Mouse (Mus musculus): ENCODE results near the gene Cetn3.

Cetn3 gene

DNA sequence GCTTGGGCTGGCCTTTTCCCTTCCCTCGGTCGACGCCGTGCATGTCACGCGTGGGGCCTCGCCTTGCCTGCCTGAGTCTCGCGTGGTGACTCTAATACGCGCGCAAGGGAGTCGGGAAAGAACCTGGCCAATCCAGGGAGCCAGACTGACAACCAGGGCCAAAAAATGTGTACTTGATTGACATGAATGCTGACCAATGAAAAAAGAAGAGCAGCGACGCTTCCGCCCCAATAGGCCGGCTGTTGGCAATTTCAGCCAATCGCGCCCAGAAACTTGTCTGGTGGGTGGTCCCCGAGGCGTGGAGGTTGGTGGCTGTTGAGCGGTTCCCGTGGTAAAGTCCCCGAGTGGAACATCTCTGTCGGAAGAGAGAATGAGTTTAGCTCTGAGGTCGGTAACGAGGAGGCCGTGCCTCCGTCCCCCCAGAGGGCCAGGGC lies at the start of gene Cetn3:
TSS of gene Cetn3 (plus strand) at position 107 of the 434 bp plus-strand sequence.
- DNase-seq (ENCODE audit: low spot score) = peak; percentile 63

- no peak for DNase-seq (ENCODE audit: low spot score)
Observed at GRCm38 (mm10) chr13:81736606-81737005, 46.3 kb upstream of the Cetn3 start.

DNA sequence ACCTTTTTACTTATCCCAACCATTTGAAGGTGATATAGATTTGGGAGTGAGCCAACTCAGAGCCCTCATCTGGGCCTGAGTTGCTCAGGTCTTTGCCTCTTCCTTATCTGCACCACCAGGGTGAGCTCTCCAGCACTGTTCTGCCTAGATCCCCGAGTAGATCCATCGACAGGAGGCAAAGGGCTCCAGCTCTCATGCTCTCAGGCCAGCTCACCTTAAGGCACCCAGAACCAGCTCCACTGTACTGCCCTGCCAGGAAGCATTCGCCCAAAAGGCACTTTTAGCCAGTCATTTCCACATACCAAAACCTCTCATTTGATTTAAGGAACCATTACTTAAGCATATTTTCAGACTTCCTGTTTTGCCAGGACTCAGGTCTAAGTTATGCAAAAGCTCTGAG lies 42.0 kb upstream of the Cetn3 start:
- no peak for DNase-seq (ENCODE audit: low spot score)

DNA sequence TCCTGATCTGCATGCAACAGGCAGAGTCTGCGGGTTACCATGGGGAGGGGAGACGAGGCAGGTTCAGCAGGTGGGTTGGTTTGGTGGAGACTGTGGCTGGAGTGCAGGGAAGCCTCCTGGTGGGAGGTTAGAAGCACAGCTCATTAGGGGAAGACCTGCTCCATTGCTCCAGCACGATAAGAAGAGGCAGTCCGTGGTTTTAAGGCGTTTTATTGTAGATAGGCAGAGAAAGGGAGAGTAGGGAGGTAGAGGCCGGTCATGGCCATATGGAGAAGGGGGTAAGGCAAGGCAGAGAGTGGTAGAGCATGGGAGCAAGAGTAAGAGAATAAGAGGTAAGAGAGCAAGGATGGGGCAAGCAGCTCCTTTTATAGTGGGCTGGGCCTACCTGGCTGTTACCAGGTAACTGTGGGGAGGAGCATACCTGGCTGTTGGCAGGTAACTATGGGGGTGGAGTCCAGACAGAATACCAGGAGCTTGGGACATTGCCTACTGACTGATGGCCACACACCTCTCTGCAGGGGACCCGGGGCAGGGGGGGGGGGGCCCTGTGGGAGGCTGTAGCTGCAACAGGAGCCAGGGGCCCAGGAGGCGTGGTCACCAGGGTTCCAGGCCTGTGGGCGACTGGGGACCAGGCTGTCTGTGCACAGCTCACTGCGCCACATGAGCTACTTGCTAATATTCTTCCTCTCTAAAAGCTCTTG lies 39.3 kb upstream of the Cetn3 start:
- no peak for DNase-seq (ENCODE audit: low spot score)

DNA sequence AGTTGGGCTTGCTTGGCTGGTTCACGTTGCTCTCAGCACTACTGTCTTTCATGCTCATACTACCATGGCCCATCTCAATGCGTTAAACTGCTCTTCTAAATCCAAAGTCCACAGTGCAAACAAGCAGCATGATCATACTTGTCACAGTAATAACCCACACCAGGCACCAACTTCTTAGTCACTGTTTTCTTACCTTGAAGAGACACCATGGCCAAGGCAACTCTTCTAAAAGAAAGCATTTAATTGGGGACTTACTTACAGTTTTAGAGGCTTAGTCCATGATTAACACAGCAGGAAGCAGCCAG lies 38.8 kb upstream of the Cetn3 start:
- DNase-seq (ENCODE audit: low spot score) = no peak

DNA sequence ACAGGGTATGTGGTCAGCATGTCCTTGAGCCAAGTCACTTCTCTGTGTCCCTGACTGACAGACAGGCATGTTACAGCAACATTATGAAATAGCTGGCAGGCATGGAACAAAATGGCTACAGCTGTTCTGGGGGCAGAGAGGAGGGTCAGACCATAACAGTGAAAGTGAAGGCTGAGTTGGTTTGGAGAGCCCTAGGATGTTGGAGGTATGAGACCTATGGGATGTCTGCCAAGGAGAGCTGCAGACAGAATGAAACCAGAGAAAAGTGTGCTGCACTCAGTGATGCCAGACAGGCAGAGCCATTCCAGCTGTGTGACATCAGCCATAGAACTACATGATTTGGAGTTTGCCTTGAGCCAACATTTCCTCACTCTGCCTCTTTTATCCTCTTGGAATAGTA lies 28.0 kb upstream of the Cetn3 start:
- no peak for DNase-seq (ENCODE audit: low spot score)

DNA sequence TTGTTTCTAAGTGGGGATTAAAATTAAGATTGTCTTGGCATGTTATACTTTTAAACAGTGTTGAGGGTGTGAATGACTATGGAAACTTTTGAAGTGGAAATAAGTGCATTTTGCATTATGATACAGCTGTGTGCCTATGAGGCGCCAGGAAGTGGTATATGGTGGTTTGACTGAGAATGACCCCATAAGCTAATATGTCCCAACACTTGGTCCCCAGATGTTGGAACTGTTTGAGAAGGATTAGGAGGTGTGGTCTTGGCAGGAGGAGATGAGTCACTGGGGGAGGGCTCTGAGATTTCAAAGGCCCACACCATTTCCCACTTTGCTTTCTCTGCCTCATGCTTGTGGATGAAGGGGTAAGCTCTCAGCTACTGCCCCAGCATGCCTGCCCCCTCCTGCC lies 27.6 kb upstream of the Cetn3 start:
- DNase-seq (ENCODE audit: low spot score) = no peak

DNA sequence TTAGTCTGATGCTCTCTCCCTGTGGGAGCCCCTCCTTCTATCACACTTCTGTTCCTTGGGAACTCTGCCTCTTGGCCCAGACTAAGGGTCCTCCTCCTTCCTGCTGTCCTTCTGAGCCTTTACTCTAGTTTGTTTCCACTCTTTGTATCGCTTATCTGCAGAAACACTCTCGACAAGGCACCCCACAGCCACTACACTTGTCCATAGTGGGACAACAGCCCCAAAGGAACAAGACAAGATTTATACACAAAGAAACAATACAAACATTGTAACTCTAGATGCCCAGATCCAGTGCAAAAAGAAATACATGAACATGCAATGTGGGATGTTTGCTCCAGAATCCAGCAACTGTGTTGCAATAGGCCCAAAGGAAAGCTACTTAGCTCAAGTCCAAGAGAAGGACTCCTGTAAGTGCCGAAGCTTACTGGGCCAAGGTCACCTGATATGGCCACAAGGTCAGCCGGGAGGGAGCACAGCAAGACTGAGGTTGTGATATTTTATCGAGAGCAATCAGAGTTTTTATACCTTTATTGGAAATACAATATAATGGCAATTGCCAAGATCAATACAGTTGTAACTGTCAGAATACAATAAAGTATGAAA lies 25.7 kb upstream of the Cetn3 start:
- DNase-seq (ENCODE audit: low spot score) = no peak

DNA sequence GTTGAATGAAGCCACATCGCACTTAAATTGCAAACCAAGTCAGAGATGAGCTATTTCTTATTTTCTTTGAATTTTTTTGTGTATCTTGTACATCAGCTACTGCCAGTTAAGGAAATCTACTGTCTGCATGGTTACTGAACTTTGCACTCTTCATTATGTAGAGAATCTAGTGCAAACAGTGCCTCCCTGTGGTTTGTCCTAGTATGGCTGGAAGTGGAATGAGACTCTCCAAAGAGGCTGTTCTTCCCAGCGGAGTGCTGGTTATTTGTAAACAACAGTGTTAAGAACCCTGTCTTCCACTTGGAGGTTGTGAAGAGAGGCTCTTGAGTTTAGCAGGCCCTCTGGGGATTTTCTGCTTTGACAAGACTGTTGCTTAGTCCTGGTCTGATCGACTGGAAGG lies 22.5 kb upstream of the Cetn3 start:
- DNase-seq (ENCODE audit: low spot score) = no peak

DNA sequence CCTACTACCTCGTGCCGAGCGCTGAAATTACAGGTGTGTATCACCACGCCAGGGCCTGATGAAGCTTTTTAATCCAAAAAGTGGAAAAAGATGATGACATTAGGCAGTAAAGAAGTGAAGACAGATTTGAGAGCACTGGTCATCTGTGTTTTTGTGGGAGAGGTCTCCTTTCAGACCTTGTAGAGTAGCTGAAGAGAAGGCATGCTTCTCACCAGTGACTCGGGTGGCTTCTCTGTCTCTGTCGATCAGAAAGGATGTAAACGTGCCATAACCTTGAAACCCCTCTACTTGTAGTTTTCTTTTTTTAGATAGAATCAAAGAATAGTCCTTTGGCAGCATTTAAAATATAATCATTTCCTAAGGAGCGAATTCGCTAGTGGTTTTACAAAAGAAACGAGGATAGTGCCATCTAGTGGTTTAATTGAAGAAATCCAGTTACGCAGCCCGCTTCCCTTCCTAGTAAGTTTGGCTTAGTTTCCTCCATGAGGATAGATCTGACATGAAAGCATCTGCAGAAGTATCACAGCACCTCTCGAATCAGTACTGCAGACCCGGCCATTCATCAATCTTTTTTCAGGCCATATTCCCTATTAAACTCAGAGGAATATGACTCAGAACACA lies 21.2 kb upstream of the Cetn3 start:
- DNase-seq (ENCODE audit: low spot score) = no peak

DNA sequence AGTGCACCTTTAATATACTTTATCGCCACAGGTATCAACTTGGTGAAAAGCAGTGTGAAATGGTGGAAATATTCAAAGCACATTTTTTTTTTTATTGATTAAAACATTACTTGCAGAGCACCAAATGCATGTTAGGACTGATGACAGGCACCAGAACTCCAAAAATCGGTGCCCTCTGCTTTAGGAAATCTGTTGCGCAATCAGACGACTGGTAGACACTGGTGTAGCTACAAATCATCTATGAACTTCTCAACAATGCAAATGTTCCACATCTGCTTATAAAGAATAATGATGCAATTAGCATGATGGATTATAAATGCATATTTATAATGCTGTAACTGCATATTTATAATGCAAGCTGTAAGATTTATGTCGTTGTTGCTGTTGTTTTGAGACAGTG lies 18.7 kb upstream of the Cetn3 start:
- no peak for DNase-seq (ENCODE audit: low spot score)

DNA sequence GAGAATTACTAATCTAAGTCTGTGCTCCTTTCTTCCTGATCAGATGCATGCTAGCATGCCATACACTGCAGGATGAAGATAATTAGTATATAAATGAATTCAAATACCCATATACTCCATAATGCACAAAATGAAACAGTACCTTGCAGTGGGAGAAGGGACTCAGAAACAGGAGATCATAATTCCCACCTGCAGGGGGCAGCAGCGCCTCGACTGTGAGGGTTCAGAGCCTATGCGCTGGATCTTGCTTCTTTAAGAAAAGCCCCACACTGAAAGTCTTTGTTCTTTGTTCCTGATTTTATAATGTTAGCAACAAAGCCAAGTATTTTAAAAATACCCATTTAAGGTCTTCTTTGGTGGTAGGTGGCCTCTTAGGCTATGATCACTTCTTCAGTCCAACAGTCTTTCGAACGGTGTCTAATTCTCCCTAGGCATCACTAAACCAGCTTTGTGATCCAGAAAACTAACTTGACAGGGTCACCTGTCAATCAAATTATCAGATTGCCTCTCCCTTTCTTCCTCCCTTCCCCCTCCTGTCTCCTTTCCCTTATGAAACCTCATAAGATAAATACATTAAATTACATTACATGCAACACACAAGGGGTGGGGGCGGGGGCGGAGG lies 15.7 kb upstream of the Cetn3 start:
- no peak for DNase-seq (ENCODE audit: low spot score)

GRCm38 (mm10) chr13:81776217-81776616 lies 6.7 kb upstream of the Cetn3 start:
- no peak for DNase-seq (ENCODE audit: low spot score)

DNA sequence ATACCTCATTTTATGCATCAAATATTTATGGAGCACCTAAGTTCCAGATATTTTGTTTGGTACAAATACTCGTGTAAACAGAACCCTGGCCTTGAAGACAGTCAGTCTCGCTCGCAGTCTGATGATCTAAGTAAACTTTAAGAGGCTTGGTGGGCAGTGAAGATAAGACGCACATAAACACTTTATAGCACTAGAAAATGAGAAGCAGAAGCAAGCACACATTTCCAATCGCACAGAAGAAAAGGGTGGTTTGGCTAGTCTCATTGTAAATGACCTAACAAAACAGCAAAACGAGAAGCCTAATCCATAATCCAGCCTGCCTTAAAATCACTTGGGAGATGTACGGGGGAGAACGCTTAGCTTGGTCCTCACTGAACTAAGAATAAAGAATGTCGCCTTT lies 402 bp upstream of the Cetn3 start:
- DNase-seq (ENCODE audit: low spot score) = no peak

- peak; percentile 93 for DNase-seq (ENCODE audit: low spot score)
Observed at GRCm38 (mm10) chr13:81783405-81784342, 797 bp downstream of the Cetn3 start.

DNA sequence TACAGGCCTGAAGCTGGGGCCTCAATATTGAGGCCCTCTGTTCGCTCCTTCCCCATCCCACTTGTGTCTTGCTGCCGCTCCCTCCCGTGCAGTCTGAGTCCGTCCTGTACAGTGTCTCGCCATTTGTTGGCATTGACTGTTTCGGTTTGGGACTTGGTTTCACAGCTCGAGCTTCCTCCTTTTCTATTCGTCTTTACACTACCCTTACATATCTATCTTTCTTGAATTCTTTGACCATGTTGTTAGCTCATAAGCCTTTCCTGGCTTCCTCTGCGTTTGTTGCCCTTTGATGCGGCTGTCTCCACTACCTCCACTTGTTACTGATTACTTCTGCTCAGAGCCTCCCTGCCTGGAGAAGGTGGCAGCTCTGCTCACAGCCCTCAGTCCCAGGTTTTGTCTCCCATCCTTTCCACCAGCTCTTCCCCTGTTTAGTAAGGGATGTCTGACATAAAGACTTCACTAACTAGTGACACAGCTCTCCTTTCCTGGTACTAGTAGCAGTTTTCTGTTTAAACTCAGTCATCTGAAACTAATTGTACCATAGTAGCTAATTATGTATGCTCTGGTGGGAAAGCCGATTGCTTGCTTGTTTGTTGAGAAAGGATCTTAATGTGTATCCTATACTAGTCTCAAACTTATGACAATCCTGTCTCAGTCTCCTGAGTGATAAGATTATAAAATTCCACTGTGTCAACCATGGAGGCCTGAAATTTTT lies 3.0 kb downstream of the Cetn3 start:
- DNase-seq (ENCODE audit: low spot score) = no peak

DNA sequence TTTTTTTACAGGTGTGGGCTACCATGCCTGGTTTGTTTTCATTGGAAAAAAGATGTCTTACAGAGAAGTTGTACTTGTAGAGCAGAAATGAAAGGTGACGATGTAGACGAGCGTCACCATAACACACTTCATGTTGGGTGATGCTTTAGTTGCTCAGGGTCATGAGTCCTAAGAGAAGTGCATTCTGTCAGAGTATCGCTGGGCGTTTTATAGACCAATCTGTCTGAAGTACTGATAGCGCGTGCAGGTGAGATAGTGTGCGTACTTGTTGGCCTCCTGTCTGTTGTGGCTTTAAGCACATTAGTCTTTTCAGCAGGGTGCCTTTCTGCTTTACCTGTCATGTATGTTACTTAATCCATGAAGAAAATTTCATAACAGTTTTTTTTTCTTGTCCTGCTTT lies 7.3 kb downstream of the Cetn3 start:
- DNase-seq (ENCODE audit: low spot score) = no peak

- DNase-seq (ENCODE audit: low spot score) = no peak
Observed at GRCm38 (mm10) chr13:81791861-81792260, 9.0 kb downstream of the Cetn3 start.

GRCm38 (mm10) chr13:81793850-81794249 lies 11.0 kb downstream of the Cetn3 start:
- DNase-seq (ENCODE audit: low spot score) = no peak

DNA sequence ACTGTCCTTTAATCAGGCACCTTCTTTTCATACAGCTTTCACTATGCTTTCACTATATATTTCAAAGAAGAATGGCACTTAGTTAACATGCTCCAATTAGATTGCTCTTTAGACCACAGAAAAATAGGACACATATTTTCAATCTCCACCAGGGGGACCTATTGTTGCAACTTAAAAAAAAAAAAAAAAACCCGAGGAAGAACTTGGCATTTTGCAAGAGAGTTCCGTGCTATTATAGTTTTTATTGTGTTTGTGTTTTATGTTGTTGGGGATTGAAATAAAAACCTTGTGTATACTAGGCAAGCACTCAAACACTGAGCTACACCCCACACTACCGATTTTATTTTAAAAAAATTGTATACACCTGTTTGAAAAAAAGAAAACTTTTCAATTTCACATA lies 18.2 kb downstream of the Cetn3 start:
- no peak for DNase-seq (ENCODE audit: low spot score)

DNA sequence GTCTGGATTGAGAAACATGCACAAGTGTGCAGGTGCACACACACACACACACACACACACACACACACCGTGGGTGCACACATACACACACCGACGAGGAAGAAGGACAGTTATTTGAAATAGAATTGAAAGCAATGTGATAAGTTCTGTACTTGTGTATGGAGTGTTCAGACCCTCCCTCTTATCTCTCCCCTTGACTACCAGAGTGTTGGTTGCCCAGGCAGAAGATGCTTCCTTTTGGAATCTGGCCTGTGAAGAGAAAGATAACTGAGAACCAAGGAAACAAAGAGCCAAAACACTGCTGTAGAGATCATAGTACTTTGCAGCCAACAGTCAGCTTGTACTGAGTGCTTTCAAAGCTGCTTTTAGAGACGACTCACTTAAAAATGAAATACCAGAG lies 20.8 kb downstream of the Cetn3 start:
- no peak for DNase-seq (ENCODE audit: low spot score)

GRCm38 (mm10) chr13:81822750-81823149 lies 39.9 kb downstream of the Cetn3 start:
- DNase-seq (ENCODE audit: low spot score) = no peak

Data from urinary bladder, postnatal 10 days (tissue).